Mouse (Mus musculus): ENCODE data around the gene Paf1.

The Paf1 gene

GRCm38 (mm10) chr7:28371514-28371989 is 21.2 kb upstream of the Paf1 start:
- DNase-seq: no peak

- peak; percentile 90 for DNase-seq
These were observed 20.3 kb upstream of the Paf1 start, which contains the start of gene Plekhg2 for GRCm38 (mm10) chr7:28372251-28373108. TSS of gene Plekhg2 (minus strand) at chr7:28372599.

DNA sequence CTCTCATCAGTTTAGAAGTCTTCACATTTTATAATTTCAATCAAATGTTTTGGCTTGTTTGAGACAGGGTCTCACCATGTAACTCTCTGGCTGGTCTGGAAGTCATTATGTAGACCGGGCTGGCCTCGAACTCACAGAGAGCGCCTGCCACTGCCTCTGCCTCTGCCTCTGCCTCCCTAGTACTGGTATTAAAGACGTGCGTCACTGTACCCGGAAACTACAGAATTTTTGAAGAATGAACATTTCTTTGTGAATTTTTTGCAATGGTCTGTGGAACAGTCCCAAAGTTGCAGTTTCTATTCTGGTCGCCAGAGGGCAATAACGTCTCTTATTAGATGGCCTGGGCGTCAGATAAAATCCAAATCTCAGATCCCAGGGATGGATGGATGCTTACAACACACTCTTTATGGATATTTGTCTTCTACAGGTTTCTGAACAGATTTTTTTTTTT is 19.6 kb upstream of the Paf1 start:
- peak; percentile 61 for DNase-seq

GRCm38 (mm10) chr7:28373891-28374495 is 18.8 kb upstream of the Paf1 start:
- DNase-seq: no peak

DNA sequence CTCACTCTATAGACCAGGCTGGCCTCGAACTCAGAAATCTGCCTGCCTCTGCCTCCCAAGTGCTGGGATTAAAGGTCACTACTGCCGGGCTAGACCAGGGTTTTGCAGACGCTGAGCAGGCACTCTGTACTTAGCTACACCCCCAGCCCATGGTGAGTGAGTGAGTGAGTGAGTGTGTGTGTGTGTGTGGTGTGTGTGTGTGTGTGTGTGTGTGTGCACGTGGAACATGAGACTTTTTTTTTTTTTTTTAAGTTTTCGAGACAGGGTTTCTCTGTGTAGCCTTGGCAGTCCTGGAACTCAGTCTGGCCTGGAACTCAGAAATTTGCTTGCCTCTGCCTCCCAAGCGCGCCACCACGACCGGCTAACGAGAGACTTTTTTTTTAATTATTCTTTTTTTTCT is 18.1 kb upstream of the Paf1 start:
- no peak for DNase-seq

DNA sequence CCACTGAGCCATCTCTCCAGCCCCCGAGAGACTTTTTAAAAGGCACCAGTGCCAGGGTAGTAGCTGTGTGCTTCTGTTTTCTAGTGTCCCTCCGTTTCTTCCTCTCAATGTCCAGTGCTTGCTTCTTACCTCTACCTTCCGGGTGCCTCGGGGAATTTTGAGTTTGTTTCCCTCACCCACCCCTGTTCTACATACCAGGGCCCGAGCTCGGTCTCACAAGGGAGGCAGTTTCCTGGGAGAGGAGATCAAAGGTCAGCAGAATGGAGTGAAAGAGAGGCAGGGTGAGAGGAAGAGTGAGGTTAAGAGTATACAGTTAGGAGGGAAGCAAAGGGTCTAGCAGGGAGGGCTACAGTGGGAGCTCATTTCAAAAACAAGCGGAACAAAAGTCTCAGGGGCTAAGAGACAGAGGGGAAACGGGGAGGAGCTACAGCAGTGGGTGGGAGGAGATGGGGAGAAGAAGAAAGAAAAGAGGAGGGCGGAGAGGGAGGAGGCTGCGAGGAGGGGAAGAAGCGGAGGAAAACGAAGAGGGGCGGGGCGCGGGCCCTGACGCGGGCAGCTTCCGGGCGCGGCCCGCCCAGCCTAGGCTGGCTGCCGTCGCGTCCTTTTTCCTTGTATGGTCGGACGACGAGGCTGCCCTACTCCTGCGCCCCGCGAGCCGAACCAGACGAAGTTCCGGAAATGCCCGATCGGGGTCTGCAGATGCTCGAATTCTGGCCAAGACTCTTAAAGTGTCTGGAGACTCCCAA is 17.4 kb upstream of the Paf1 start:
- peak; percentile 59 for DNase-seq

DNA sequence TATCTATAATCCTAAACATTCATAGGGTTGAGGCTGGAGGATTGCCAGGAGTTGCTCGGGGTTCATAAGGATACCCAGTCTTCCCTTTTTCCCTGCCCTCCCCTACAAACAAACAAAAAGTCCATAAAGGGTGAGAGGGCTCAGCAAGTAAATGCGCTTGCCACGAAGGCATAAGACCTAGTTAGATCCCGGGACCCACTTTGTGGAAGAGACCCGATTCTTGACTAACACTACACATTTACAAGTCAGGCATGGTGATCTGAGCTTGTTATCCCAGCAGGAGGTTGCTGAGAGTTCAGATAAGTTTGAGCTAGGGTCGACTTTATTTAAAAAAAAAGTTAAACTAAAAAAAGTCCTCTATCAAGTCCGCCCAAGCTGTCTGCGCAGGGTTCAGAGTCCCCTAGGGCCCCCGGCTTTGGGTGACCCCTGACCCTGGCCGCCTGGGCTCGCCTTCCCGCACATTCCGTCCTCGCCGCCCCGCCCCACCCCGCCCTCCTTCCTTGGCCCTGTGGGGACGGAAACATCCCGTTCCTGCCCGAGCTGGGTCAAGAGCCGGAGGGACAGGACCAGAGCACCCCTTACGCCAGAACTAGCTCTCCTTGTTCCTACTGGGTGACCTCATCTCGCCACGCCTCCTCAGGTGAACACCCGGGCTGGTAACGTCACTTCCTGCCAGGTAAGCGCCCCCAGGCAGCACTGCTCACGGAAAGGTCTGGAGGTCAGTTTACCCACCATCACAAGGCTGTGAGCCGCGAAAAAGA is 16.6 kb upstream of the Paf1 start:
- DNase-seq: no peak

- DNase-seq: peak; percentile 32
These were observed 15.3 kb upstream of the Paf1 start for GRCm38 (mm10) chr7:28377190-28378065.

DNA sequence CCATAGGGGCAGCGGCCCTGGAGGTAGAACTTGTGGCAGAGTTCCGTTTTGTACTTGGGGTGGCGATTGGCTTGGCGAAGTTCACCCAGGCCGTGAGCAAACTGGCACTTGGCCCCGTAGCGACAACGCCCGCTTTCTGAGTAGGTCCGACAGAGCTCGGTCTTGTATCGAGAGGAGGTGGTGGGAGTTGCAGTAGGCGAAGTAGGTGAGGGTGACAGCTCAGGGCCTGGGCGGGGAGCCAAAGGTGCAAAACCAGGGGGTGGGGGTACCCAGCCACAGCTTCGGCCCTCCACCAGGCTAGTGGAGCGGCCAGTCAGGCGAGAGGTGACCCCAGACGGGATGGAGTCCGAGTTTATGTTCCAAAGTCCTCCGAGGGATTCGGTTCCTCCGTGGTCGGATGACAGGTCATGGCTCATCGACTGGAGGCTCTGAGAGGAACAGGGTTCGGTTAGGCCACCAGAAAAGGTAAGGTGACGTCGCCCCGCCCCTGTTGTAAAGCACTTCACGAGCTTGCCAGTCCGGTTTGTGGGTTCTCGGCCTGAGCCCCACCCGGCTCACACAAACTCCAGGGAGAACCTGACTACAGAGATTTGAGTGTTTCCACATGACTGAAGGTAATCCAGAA is 14.6 kb upstream of the Paf1 start:
- DNase-seq: no peak

DNA sequence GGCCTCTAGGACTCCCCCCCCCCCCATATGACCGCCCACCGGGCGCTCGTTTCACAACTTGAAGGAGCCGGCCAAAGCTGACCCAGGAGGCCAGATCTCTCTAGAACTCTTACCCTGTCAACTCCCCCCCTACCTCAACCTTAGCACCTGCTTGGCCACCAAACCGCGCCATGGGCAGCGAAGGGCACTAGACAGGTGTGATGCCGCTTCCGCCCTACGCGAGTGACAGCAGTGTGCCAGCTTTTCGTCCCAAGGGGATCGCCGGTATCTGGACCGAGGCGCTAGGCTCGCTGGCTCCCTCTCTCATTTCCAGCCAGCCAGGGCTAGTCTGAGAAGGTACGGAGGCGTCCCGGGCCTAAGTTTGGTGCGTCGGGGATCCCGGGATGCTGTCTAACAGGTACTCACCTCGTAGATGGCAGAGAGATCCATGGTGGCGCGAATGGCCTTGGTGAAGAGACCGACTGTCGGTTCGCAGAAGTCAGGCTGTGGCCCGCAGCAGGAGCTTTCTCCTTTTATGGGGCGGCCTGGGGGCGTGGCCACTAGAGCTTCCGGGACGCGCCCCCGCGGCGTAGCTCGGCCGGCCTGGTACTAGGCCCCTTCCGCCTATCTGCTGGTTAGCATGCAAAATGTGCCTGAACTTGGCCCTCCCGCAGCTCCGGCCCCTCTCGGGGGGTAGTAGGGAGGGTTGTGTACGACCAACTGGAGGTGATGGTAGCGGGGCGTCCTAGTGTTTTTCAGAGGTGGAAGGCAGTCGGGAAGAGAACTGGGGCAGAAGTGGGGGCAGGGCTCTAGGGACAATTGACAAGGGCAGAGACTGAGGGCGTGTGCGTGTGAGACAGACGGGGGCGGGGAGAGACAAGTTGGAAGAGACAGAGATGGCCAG is 13.7 kb upstream of the Paf1 start:
- peak; percentile 61 for DNase-seq

GRCm38 (mm10) chr7:28380237-28381016 is 12.3 kb upstream of the Paf1 start, which contains the start of gene Zfp36:
TSS of gene Zfp36 (minus strand) at chr7:28380253.
- no peak for DNase-seq

GRCm38 (mm10) chr7:28381017-28381790 is 11.5 kb upstream of the Paf1 start:
- DNase-seq: no peak

DNA sequence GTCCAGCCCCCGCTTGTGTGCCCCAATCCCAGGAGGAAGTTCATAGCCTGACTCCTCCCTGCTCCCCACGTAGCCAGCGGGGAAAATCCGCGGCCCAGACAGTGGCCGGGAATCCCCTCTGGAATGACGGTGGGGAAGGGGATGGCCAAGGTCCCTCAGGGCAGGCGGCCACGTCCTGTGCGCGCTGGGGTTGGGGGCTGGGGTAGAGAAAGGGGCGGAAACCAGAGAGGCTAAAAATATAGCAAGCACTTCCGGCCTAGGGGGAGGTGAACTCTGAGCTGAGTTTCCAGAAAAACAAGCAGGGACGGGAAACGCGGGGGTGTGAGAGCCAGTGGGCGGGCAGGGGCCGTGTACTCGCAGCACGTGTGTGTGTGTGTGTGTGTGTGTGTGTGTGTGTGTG is 10.8 kb upstream of the Paf1 start:
- DNase-seq: no peak

GRCm38 (mm10) chr7:28382347-28382951 is 10.3 kb upstream of the Paf1 start:
- no peak for DNase-seq

DNA sequence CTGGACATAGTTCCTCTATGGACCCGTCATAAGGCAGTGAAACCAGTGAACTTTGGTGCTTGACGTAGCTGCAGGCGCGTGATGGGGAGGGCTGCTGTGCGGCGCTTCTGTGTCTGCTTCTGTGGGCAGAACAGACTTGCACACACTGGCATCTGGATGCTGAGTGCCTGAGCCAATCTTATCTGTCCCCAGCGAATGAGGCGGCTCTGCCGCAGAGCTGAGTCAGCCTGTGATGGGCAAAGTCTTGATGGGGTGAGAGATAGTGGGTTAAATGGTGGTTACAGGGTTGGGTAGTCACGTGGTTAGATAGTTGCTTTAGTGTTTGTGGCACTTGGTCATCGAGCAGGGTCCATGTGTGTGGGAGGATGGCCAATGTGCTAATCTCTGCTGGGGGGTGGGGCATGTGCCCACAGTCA is 9.8 kb upstream of the Paf1 start:
- no peak for DNase-seq

DNA sequence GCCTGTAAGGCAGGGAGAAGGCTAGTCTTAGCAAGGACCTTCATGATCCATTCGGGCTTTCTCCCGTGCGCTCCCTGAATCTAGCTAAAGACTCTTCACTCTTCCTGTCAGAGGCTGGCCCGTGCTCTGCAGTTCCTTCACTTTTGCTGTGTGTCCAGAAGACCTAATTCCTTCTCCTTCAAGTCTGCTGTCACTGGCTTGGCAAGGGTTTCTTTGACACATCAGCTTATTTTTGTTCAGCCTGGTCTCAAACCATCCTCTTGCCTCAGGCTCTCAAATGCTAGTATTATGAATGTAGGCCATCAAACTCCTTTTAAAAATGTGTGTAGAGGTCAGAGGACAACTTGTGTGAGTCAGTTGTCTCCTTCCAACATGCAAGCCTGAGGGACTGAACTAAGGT is 9.1 kb upstream of the Paf1 start:
- DNase-seq: no peak

- no peak for DNase-seq
These were observed 8.6 kb upstream of the Paf1 start for GRCm38 (mm10) chr7:28384162-28384561.

DNA sequence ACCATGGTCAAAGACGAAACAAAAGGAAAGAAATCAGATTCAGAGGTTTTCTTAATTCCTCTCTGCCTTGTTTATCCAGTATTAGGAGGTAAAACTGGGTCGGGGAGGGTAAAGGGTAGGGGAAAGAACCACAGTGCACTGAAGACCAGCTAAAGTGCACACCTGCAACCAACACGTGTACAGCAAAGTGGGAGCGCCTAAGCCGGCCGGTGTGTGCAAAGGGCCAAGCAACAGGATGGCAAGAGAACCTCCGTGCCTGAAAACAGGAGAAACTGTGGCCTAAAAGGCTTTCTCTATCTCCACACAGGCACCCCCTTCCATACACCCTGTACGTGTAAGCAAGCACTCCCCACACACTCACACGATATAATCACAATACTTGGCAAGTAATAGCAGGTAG is 7.6 kb upstream of the Paf1 start:
- no peak for DNase-seq
